Mouse (Mus musculus): ENCODE data around the gene Hoxb6. TPM values are rescaled to one million over a fixed set of nuclear protein-coding genes. Genes with fewer than 3 reads are reported as not detected.

Gene Hoxb6
- total and polyA plus RNA-seq, 3 experiments = 0.53 to 1.1 TPM; not detected in 1

GRCm38 (mm10) chr11:96288455-96289221 is 3.6 kb upstream of the Hoxb6 start:
- Histone ChIP-seq H3K4me3 (replicated peaks in 1 of 3; ENCODE audit: low read depth in 2 of 3, low read length in 2 of 3, poor library complexity in 1 of 3) (no peak overlapping the region), H3K4me2 (ENCODE audit: insufficient read depth, low read depth, poor library complexity, severe bottlenecking) (0 out of 2 replicates have a peak overlapping the region, but pooled peaks have one; percentile 53), H3K4me1 (ENCODE audit: control insufficient read depth in 1 of 2, insufficient read depth in 2 of 2) (peaks cover 2 to 19% of the 10 kb centered on the region in 2 experiments; a peak in 2 of 4 replicates), H3K9ac (ENCODE audit: insufficient read depth, low read depth) (no peak overlapping the region), H3K27me3 (replicated peaks) (peaks cover 96% of the 10 kb centered on the region), H3K9me3 (replicated peaks; ENCODE audit: low read length) (peaks cover 15% of the 10 kb centered on the region), H3K27ac (ENCODE audit: insufficient read depth, low read depth) (no peak overlapping the region), H3K36me3 (replicated peaks in 1 of 2; ENCODE audit: control insufficient read depth in 1 of 2, insufficient read depth in 1 of 2, low read length in 1 of 2) (no peaks in the 10 kb centered on the region), H3K79me2 (replicated peaks; ENCODE audit: control insufficient read depth, extremely low read depth, insufficient read depth, poor library complexity, severe bottlenecking) (no peaks in the 10 kb centered on the region)
- dilution Hi-C loops (cut with MboI; ENCODE audit: extremely low pct_ligation_motif_present, extremely low pct_unique_long_range_greater_than_20kb, low sequenced_read_pairs) (no loop called here), in situ Hi-C loops (cut with MboI; ENCODE audit: low pct_ligation_motif_present, low pct_unique_long_range_greater_than_20kb, low sequenced_read_pairs) (no loop called here)
- no peak for DNase-seq (ENCODE audit: extremely low read depth)
- TF ChIP-seq E2F4 (IDR thresholded peaks at IDR 0.05; ENCODE audit: insufficient replicate concordance, low read depth, low read length) (no peak), USF2 (conservative IDR thresholded peaks at IDR 0.05; ENCODE audit: low read depth, low read length) (no peak), MAZ (IDR thresholded peaks at IDR 0.05; ENCODE audit: low read depth, low read length) (no peak), MYC (IDR thresholded peaks at IDR 0.05; ENCODE audit: low read depth, low read length) (no peak), RAD21 (IDR thresholded peaks at IDR 0.05; ENCODE audit: low read depth, low read length) (no peak), SMC3 (IDR thresholded peaks at IDR 0.05; ENCODE audit: low read depth, low read length) (no peak), USF1 (IDR thresholded peaks at IDR 0.05; ENCODE audit: low read depth, low read length) (no peak), MEF2A (IDR thresholded peaks at IDR 0.05; ENCODE audit: borderline replicate concordance, low read depth, low read length) (no peak), KAT2A (IDR thresholded peaks at IDR 0.05; ENCODE audit: insufficient replicate concordance, low read length) (no peak), PAX5 (IDR thresholded peaks at IDR 0.05; ENCODE audit: low read length) (no peak), MAX (IDR thresholded peaks at IDR 0.05; ENCODE audit: low read length) (no peak), BHLHE40 (IDR thresholded peaks at IDR 0.05; ENCODE audit: low read depth, low read length) (no peak)

GRCm38 (mm10) chr11:96289293-96289692 is 3.0 kb upstream of the Hoxb6 start:
- H3K9me3 ChIP-seq (replicated peaks; ENCODE audit: low read length) = peaks cover 15% of the 10 kb centered on the region
- H3K36me3 ChIP-seq (replicated peaks in 1 of 2; ENCODE audit: control insufficient read depth in 1 of 2, insufficient read depth in 1 of 2, low read length in 1 of 2) = no peaks in the 10 kb centered on the region
- peaks cover 96% of the 10 kb centered on the region for H3K27me3 ChIP-seq (replicated peaks)
- no peak overlapping the region for H3K9ac ChIP-seq (ENCODE audit: insufficient read depth, low read depth)
- in situ Hi-C loops (cut with MboI; ENCODE audit: low pct_ligation_motif_present, low pct_unique_long_range_greater_than_20kb, low sequenced_read_pairs) = no loop called here
- peak overlapping the region; percentile 53; the same call in 1 of the 2 replicates for H3K4me2 ChIP-seq (ENCODE audit: insufficient read depth, low read depth, poor library complexity, severe bottlenecking)
- dilution Hi-C loops (cut with MboI; ENCODE audit: extremely low pct_ligation_motif_present, extremely low pct_unique_long_range_greater_than_20kb, low sequenced_read_pairs) = no loop called here
- no peak overlapping the region for H3K4me3 ChIP-seq (replicated peaks in 1 of 3; ENCODE audit: low read depth in 2 of 3, low read length in 2 of 3, poor library complexity in 1 of 3)
- H3K79me2 ChIP-seq (replicated peaks; ENCODE audit: control insufficient read depth, extremely low read depth, insufficient read depth, poor library complexity, severe bottlenecking) = no peaks in the 10 kb centered on the region
- peaks cover 2 to 22% of the 10 kb centered on the region in 2 experiments; a peak in 2 of 4 replicates for H3K4me1 ChIP-seq (ENCODE audit: control insufficient read depth in 1 of 2, insufficient read depth in 2 of 2)
- TF ChIP-seq EP300 (IDR thresholded peaks at IDR 0.05; ENCODE audit: low read length) = no peak
- TF ChIP-seq E2F4 (IDR thresholded peaks at IDR 0.05; ENCODE audit: insufficient replicate concordance, low read depth, low read length) = no peak
- no peak for TF ChIP-seq TBP (conservative IDR thresholded peaks at IDR 0.05; ENCODE audit: low read depth, low read length)
- TF ChIP-seq POLR2A (IDR thresholded peaks at IDR 0.05; ENCODE audit: low read depth, low read length) = no peak
- TF ChIP-seq SIN3A (IDR thresholded peaks at IDR 0.05; ENCODE audit: low read length) = no peak
- no peak for TF ChIP-seq MAZ (IDR thresholded peaks at IDR 0.05; ENCODE audit: low read depth, low read length)
- no peak overlapping the region for H3K27ac ChIP-seq (ENCODE audit: insufficient read depth, low read depth)
- no peak for DNase-seq (ENCODE audit: extremely low read depth)
